Mouse (Mus musculus) lung, postnatal 0 days (tissue): ENCODE data around the gene Palld.

Experiments
- CTCF ChIP-seq: IDR thresholded peaks from 2 replicates; pipeline ENCODE4 v1.5.1; 2016; ENCODE audit warnings: antibody characterized with exemption, mild to moderate bottlenecking
- EP300 ChIP-seq: IDR thresholded peaks from 2 replicates; pipeline ENCODE4 v1.6.1; 2016; ENCODE audit warnings: antibody characterized with exemption, mild to moderate bottlenecking, control low read depth

DNA sequence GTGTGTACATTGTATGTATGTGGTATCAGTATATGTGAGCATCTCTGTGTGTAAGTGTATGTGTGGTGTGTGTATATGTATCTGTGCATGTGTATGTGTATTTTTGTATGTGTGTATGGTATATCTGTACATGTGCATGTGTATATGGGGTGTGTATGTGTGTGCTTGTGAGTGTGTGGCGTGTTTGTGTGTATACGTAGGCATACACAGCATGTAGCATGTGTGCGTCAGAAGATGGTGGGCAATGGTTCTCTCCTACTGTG lies 435.0 kb downstream of the Palld start:
- no peak for TF ChIP-seq EP300
- no peak for TF ChIP-seq CTCF
